9 mouse cellular contexts compared by ENCODE assay signal in the genomic region with DNA sequence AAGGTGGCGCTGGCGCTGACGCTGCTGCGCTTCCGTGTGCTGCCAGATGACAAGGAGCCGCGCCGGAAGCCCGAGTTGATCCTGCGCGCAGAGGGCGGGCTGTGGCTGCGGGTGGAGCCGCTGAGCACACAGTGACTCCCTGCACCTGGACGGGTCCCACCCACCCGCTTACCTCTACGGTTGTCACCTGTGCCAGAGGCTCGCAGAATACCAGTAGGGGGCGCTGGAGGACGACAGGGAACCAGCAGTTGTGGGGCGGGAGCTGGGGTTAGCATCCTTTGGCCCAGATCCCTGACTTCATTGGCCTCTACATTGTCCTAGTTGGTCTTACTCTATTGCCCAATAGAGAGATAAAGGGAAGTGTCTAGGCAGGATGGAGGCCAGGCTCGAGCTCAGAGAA. TPM values are rescaled to one million over a fixed set of nuclear protein-coding genes. Genes with fewer than 3 reads are reported as not detected.
DNase-seq lines count a peak whose midpoint lies in the region; ATAC-seq and TF ChIP-seq lines count a peak whose summit lies in the region.
"Had no signal": no experiment of that assay in that cellular context is flagged by ENCODE, and none has a peak within 500 bp of the region (broad histone marks: within the 10 kb centered on the region; RNA-seq: fewer than 3 reads in every experiment).

No protein-coding gene starts in this region.

- H3K9ac ChIP-seq in CH12.LX (ENCODE audit: insufficient read depth, low read depth), result no peak overlapping the region
- H3K9ac ChIP-seq in midbrain, embryonic 14.5 days (replicated peaks; ENCODE audit: low read length), result no peak overlapping the region

- DNase-seq in gastrocnemius, adult 2 months, result peak; percentile 23
- DNase-seq in gastrocnemius, postnatal 36 days, result no peak
- DNase-seq in CH12.LX (ENCODE audit: extremely low read depth) (no peak), MN1 (ENCODE audit: low spot score) (no peak)
- DNase-seq in embryo, embryonic 9.5 days (ENCODE audit: extremely low spot score), result peak; percentile 23
- DNase-seq in kidney, postnatal 36 days, result peak; percentile 47 to 82
- peak; percentile 12 for DNase-seq in midbrain, embryonic 14.5 days
- DNase-seq in gastrocnemius, adult 18-20 months (ENCODE audit: low spot score), result no peak

- no peaks in the 10 kb centered on the region for H3K4me1 ChIP-seq in CH12.LX (ENCODE audit: control insufficient read depth in 1 of 2, insufficient read depth in 2 of 2)
- no peaks in the 10 kb centered on the region for H3K4me1 ChIP-seq in midbrain, embryonic 14.5 days (ENCODE audit: control insufficient read depth, insufficient read depth, low read length)

- H3K27me3 ChIP-seq in CH12.LX (replicated peaks), result peaks cover 12% of the 10 kb centered on the region
- no peaks in the 10 kb centered on the region for H3K27me3 ChIP-seq in midbrain, embryonic 14.5 days (ENCODE audit: control insufficient read depth, insufficient read depth, low read length)

- peak; percentile 29; the same call in 1 of the 2 replicates for TF ChIP-seq CTCF in gastrocnemius, adult 2 months (IDR thresholded peaks at IDR 0.05)
- TF ChIP-seq CTCF in CH12.LX (conservative IDR thresholded peaks at IDR 0.05 in 1 of 2, IDR thresholded peaks at IDR 0.05 in 1 of 2; ENCODE audit: low read depth in 2 of 2, low read length in 2 of 2), result peak in 1 of 2 experiments; percentile 40; a peak in 2 of 4 replicates

- H3K79me2 ChIP-seq in CH12.LX (replicated peaks; ENCODE audit: control insufficient read depth, extremely low read depth, insufficient read depth, poor library complexity, severe bottlenecking), result no peaks in the 10 kb centered on the region

- dilution Hi-C loops in CH12.LX (cut with MboI; ENCODE audit: extremely low pct_ligation_motif_present, extremely low pct_unique_long_range_greater_than_20kb, low sequenced_read_pairs), result no loop called here

- no peaks in the 10 kb centered on the region for H3K36me3 ChIP-seq in CH12.LX (replicated peaks in 1 of 2; ENCODE audit: control insufficient read depth in 1 of 2, insufficient read depth in 1 of 2, low read length in 1 of 2)
- no peaks in the 10 kb centered on the region for H3K36me3 ChIP-seq in midbrain, embryonic 14.5 days (ENCODE audit: control insufficient read depth, insufficient read depth, low read length)

- WGBS in midbrain, embryonic 14.5 days, result 40% methylated on average over 22 of the region's 22 CpGs

- H3K9me3 ChIP-seq in CH12.LX (replicated peaks; ENCODE audit: low read length), result peaks cover 11% of the 10 kb centered on the region
- peaks cover 8% of the 10 kb centered on the region; the same call in 1 of the 2 replicates for H3K9me3 ChIP-seq in midbrain, embryonic 14.5 days (ENCODE audit: control insufficient read depth, low read length)

- peak; percentile 6 for TF ChIP-seq RAD21 in CH12.LX (IDR thresholded peaks at IDR 0.05; ENCODE audit: low read depth, low read length)

- TF ChIP-seq EP300 in CH12.LX (IDR thresholded peaks at IDR 0.05; ENCODE audit: low read length), result no peak

- intact Hi-C loops in gastrocnemius, adult 2 months (cut with DNase I), result no loop called here
- intact Hi-C loops in gastrocnemius, postnatal 36 days (cut with DNase I), result no loop called here

- TF ChIP-seq POLR2A in CH12.LX (IDR thresholded peaks at IDR 0.05; ENCODE audit: low read depth, low read length), result no peak

- no peak overlapping the region for H3K4me2 ChIP-seq in CH12.LX (ENCODE audit: insufficient read depth, low read depth, poor library complexity, severe bottlenecking)
- peak overlapping the region; percentile 22 for H3K4me2 ChIP-seq in midbrain, embryonic 14.5 days (ENCODE audit: low read length)

- in situ Hi-C loops in CH12.LX (cut with MboI; ENCODE audit: low pct_ligation_motif_present, low pct_unique_long_range_greater_than_20kb, low sequenced_read_pairs), result no loop called here

- no peak overlapping the region for H3K27ac ChIP-seq in gastrocnemius, adult 2 months
- H3K27ac ChIP-seq in CH12.LX (ENCODE audit: insufficient read depth, low read depth), result no peak overlapping the region
- no peak overlapping the region for H3K27ac ChIP-seq in midbrain, embryonic 14.5 days (replicated peaks; ENCODE audit: low read depth, low read length)

- no peak overlapping the region for H3K4me3 ChIP-seq in gastrocnemius, adult 2 months
- H3K4me3 ChIP-seq in CH12.LX (replicated peaks in 1 of 3; ENCODE audit: low read depth in 2 of 3, low read length in 2 of 3, poor library complexity in 1 of 3), result no peak overlapping the region
- 0 out of 2 replicates have a peak overlapping the region, but pooled peaks have one; percentile 7 for H3K4me3 ChIP-seq in midbrain, embryonic 14.5 days (replicated peaks; ENCODE audit: low read depth, low read length)

- no peak for ATAC-seq in midbrain, embryonic 14.5 days (ENCODE audit: low FRiP score, low TSS enrichment)

TF ChIP-seq in CH12.LX, 34 proteins besides CTCF, POLR2A, EP300 and RAD21:
- no peak for TF ChIP-seq MYC (IDR thresholded peaks at IDR 0.05; ENCODE audit: low read depth, low read length)
- no peak for TF ChIP-seq POLR2AphosphoS2 (IDR thresholded peaks at IDR 0.05; ENCODE audit: low read depth, low read length)
- TF ChIP-seq BHLHE40 (IDR thresholded peaks at IDR 0.05; ENCODE audit: low read depth, low read length), result no peak
- no peak for TF ChIP-seq IRF4 (IDR thresholded peaks at IDR 0.05; ENCODE audit: low read depth, low read length)
- TF ChIP-seq RCOR1 (conservative IDR thresholded peaks at IDR 0.05; ENCODE audit: low read depth, low read length), result no peak
- TF ChIP-seq CHD2 (IDR thresholded peaks at IDR 0.05; ENCODE audit: low read length), result no peak
- no peak for TF ChIP-seq JUN (IDR thresholded peaks at IDR 0.05; ENCODE audit: insufficient read depth, low read depth, low read length)
- no peak for TF ChIP-seq TBP (conservative IDR thresholded peaks at IDR 0.05; ENCODE audit: low read depth, low read length)
- TF ChIP-seq NELFE (IDR thresholded peaks at IDR 0.05; ENCODE audit: low read depth, low read length), result no peak
- no peak for TF ChIP-seq ZNF384 (IDR thresholded peaks at IDR 0.05; ENCODE audit: low read depth, low read length)
- no peak for TF ChIP-seq JUND (conservative IDR thresholded peaks at IDR 0.05; ENCODE audit: low read depth, low read length)
- TF ChIP-seq GABPA (IDR thresholded peaks at IDR 0.05; ENCODE audit: insufficient replicate concordance, low read depth, low read length), result no peak
- TF ChIP-seq PAX5 (IDR thresholded peaks at IDR 0.05; ENCODE audit: low read length), result no peak
- TF ChIP-seq TCF12 (IDR thresholded peaks at IDR 0.05; ENCODE audit: low read depth, low read length), result no peak
- no peak for TF ChIP-seq MXI1 (IDR thresholded peaks at IDR 0.05; ENCODE audit: low read depth, low read length)
- TF ChIP-seq ZMIZ1 (IDR thresholded peaks at IDR 0.05; ENCODE audit: low read depth, low read length), result no peak
- no peak for TF ChIP-seq ZKSCAN1 (IDR thresholded peaks at IDR 0.05; ENCODE audit: borderline replicate concordance, low read depth, low read length)
- no peak for TF ChIP-seq ELF1 (IDR thresholded peaks at IDR 0.05; ENCODE audit: low read depth, low read length)
- no peak for TF ChIP-seq E2F4 (IDR thresholded peaks at IDR 0.05; ENCODE audit: insufficient replicate concordance, low read depth, low read length)

RNA-seq across cellular contexts. Expression of gene Cyp4f15, which starts 17.4 kb away (rescaled TPM):
- not detected for total RNA-seq in gastrocnemius, adult 2 months (2021)
- total RNA-seq in gastrocnemius, postnatal 36 days (2021), result not detected
- total RNA-seq in CH12.LX (2012; rRNA removed) (not detected in 2 replicates), CH12.LX (2014; rRNA removed) (not detected in 2 replicates)
- polyA plus RNA-seq in CH12.LX (2012; ENCODE audit: insufficient read length, low read depth), result not detected in 2 replicates
- polyA plus RNA-seq in midbrain, embryonic 14.5 days (2014; fragmentation: Nextera tagmentation; extraction: Ambion mirVana), result 0.78 and 1.3 TPM in 2 replicates
- not detected for total RNA-seq in gastrocnemius, adult 18-20 months (2021)

RNA-seq across cellular contexts. Expression of gene Cyp4f40, which starts 44.1 kb away (rescaled TPM):
- total RNA-seq in gastrocnemius, adult 2 months (2021), result not detected
- not detected for total RNA-seq in gastrocnemius, postnatal 36 days (2021)
- total RNA-seq in CH12.LX (2012; rRNA removed) (0.08 TPM in 2 replicates), CH12.LX (2014; rRNA removed) (0.09 and 0.40 TPM in 2 replicates)
- polyA plus RNA-seq in CH12.LX (2012; ENCODE audit: insufficient read length, low read depth), result 0.44 and 0.53 TPM in 2 replicates
- not detected in 2 replicates for polyA plus RNA-seq in midbrain, embryonic 14.5 days (2014; fragmentation: Nextera tagmentation; extraction: Ambion mirVana)
- total RNA-seq in gastrocnemius, adult 18-20 months (2021), result not detected
- total RNA-seq: layer of hippocampus, postnatal 36 days had no signal

Comparison
In these comparisons a context has a peak if more than half of its experiments do, and no peak if none do; other contexts are left out.
1. DNase-seq: peak in gastrocnemius, adult 2 months (single experiment), embryo, embryonic 9.5 days (single experiment), kidney, postnatal 36 days (2 of 2) and midbrain, embryonic 14.5 days (single experiment); none in gastrocnemius, postnatal 36 days (0 of 2), CH12.LX (single experiment), MN1 (single experiment) and gastrocnemius, adult 18-20 months (single experiment).